Mouse (Mus musculus) c-Kit-negative CD71-positive TER-119-positive erythroid progenitor cells, embryonic 14.5 days (primary cell): ENCODE data around the gene Bnipl.

ENCODE experiments used
- DNase-seq: peaks from one replicate; pipeline ENCODE4 v3.0.0-alpha.2; 2013; ENCODE audit warnings: low read depth, low spot score

The Bnipl gene

GRCm38 (mm10) chr3:95237541-95238099 is 13.4 kb downstream of the Bnipl start:
- no peak for DNase-seq

- DNase-seq, result no peak
Measured at GRCm38 (mm10) chr3:95235386-95236301, 15.3 kb downstream of the Bnipl start.

- no peak for DNase-seq
Measured at GRCm38 (mm10) chr3:95233303-95233980, 17.6 kb downstream of the Bnipl start.

GRCm38 (mm10) chr3:95232771-95233170 is 18.2 kb downstream of the Bnipl start:
- no peak for DNase-seq

DNA sequence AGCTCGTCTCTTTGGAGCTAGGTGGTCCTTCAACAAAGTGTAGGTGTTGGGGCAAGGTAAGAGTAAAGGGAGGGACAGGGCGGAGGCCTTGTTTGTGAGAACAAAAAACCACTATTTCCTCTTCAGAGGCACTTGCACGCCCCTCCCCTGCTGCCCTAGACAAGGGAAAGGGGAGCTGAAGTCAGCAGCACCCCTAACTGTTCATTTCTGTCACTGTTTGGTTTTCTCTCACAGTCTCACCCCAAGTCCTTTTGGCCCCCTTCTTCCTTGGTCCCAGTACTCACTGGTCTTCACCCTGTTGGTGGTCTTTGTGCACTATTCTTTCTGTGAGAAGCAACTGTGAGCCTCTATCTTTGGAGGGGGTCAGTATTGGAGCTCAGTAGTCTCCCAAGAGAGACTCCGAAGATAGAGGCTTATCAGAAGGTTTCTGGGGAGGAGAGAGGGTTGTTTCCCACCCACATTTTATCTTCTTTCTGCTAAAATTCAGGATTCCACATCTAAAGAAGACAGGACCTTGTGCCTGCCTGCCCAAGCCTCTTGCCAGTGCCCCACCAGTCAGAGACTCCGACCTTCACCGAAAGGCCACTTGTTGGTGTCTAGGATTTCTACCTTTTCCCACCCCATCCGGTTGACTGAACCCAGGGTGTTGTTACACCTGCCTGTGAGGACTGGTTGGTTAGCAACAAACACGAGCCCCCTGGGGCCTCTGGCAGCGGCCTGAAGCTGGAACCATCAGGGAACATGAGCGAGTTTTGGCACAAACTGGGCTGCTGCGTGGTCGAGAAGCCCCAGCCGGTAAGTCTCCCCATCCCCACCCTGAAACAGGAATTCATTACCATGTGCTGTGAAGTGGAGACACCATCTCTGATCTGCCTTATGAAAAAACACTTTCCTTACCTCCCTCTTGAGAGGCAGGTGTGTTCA is 19.4 kb downstream of the Bnipl start, which contains the start of gene Mllt11:
Gene Mllt11 (minus strand): TSS at position 874 of the 924 bp plus-strand sequence.
- no peak for DNase-seq

- no peak for DNase-seq
Measured at GRCm38 (mm10) chr3:95230495-95231297, 20.3 kb downstream of the Bnipl start.

- no peak for DNase-seq
Measured at GRCm38 (mm10) chr3:95229781-95230494, 21.1 kb downstream of the Bnipl start.

- DNase-seq, result no peak
Measured at GRCm38 (mm10) chr3:95228894-95229780, 21.9 kb downstream of the Bnipl start.

DNA sequence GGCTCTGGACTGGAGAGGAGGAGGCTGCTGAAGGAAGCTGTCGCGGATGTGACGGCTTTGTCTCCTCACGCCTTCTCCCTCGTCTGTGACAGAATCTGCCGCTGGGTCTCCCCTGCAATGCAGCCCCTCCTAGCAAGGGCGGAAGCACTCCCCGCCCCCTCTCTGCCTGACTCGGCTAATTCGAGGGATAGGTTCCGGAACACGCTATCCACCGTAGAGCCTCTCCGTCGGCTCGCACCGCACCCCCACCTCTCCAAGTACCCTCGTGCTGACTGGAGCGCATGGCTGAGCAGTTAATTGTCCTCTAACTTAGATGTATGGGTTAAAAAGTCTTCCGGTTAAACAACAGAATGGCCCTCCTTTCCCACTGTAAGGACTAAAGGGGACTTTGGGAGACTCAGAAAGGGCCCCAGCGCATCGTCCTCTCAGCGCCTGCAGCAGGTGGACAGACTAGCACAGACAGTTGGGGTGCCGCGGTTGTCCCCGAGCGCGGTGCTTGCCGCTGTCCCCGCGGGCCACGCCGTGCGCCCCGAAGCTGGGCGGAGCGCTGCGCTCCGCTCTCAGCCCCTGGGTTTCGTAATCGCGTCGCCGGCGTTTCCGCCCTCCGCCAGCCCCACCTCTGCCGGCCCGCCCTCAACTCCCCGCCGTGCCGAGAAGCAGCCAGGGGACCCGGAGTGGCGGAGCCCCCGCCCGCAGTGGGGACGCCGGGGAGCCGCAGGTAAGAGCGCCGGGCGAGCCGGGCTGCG is 22.7 kb downstream of the Bnipl start, which contains the start of gene Cdc42se1:
Gene Cdc42se1 (plus strand): TSS at position 585 of the 746 bp plus-strand sequence.
- DNase-seq, result peak; percentile 74

DNA sequence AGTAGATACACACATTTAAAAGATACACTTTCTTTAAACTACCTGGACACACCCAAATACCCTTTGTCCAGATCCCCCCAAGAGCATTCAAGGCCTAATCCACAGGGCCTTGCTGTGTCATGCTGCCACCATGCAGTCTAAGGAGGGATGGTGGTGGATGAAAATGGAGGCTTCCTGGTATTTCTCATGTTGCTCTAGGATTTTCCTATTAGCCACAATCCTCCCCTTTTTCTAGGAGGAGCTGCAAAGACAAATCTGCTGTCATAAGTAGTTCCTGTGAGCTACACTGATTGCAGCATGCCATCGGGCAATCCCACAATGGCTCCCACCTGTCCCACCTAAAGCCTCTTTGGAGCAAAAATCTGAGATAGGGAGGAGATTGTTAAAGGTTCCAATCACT is 23.8 kb downstream of the Bnipl start:
- no peak for DNase-seq

GRCm38 (mm10) chr3:95224295-95224694 is 26.7 kb downstream of the Bnipl start:
- DNase-seq, result no peak

GRCm38 (mm10) chr3:95223041-95223440 is 28.0 kb downstream of the Bnipl start:
- no peak for DNase-seq

- no peak for DNase-seq
Measured at GRCm38 (mm10) chr3:95218466-95219137, 32.4 kb downstream of the Bnipl start.

DNA sequence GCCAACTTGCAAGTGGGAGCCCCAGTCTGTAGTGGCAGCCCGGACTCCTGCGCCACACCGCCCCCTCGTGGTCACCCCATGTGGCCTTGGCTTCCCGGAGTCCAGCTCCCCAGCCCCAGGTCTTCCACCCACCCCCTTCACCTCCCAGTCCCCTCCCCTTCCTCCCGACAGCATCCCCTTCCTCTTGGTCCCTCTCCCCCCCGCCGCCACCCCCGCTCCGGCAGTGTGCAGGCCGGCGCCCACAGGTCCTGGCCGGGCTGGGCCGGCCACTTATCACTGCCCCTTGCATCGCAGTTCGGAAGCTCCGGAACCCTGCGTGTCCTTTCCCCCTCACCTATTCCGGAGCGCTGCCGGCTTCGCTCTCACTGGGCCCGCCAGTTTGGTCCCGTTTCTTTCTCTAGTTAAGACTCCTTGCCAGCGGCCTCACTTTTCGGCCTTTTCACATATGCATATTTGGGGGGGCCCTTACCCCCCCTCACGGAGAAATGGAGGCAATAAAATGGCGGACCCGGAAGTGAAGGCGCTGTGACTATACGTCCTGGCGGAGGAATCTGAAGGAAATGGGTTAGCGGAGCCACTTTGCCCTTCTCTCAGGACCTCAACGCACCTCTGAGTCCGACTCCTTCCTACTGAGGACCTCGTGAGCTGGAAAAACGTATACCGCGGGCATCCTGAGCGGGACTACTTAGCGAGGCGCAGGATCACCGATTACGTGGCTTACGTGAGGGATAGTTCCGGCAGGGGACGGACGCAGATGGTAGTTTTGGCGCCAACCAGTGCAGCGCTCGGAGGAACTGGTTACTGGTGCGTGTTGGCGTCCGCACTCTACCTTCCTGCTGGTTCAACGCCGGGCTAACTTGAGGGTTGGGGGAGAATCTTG is 33.5 kb downstream of the Bnipl start, which contains the start of gene Gabpb2:
Gene Gabpb2 (minus strand): TSS at position 662 of the 880 bp plus-strand sequence.
- DNase-seq, result peak; percentile 83

DNA sequence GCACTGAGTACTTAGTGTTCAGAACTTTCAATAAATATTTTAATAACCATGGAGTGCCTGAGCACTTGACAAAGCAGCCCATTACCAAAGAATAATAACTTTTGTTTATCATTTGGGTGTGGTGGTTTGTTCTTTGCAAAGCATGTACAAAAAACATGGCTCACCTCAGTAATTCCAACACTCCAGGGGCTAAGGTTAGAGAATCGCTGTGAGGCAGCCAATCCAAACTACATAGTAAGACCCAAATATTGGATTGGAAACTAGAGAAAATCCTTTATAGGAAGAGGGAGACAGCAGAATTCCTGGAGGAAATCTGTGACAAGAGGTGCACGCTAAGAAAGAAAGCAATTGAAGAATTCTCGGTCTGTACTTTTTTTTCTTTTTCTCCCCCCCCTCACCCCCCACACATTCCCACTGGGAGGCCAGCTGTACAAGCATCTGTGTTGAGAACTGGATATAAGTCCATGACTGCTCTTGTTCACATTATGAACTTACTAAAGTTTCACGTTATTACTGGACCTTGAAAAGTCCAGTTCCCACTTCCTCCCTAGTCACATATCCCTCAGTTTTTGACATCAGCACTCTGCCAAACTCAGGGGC is 34.2 kb downstream of the Bnipl start:
- DNase-seq, result no peak

DNA sequence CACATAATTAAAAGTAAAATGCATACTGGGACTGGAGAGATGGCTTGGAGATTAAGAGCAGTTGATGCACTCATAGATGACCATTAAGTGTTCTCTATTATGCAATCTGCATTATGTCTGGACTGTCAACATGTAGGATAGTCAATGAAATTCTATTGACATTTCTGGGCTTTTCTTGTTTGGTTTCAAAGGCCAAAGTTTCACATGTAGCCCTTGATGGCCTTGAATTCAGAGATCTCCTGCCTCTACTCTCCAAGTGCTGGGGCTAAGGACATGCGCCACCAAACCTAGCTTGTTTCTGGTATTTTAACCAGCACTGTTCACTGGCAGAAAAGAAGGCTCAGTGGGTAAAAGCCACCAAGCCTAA is 37.4 kb downstream of the Bnipl start:
- DNase-seq, result no peak
